Mouse (Mus musculus): ENCODE results near the gene Enox1. TPM values are rescaled to one million over a fixed set of nuclear protein-coding genes. Genes with fewer than 3 reads are reported as not detected.
"Not testable (repeated sequence)": the region's sequence is repeated elsewhere in the genome, so short reads cannot be mapped to it uniquely, and the experiment has no call there.

The Enox1 gene
- polyA plus RNA-seq (2015; fragmentation: Nextera tagmentation; extraction: Ambion mirVana) = 0.09 and 0.19 TPM in 2 replicates

GRCm38 (mm10) chr14:77156222-77156910 is at the start of gene Enox1:
Gene Enox1 (plus strand): TSS chr14:77156763.
- 1% methylated on average over 72 of the region's 73 CpGs for WGBS (ENCODE audit: insufficient replicate concordance)
- DNase-seq (peak; percentile 23), ATAC-seq (no peak)
- Histone ChIP-seq H3K36me3 (replicated peaks; ENCODE audit: insufficient read depth, low read length) (no peaks in the 10 kb centered on the region), H3K27me3 (ENCODE audit: insufficient read depth, low read length) (peaks cover 47% of the 10 kb centered on the region), H3K4me2 (ENCODE audit: low read depth, low read length) (peak within 1 kb of the TSS; percentile 76), H3K9ac (replicated peaks) (no peak within 1 kb of the TSS), H3K27ac (ENCODE audit: low read depth) (no peak within 1 kb of the TSS), H3K9me3 (ENCODE audit: low read length) (no peaks in the 10 kb centered on the region), H3K4me1 (ENCODE audit: insufficient read depth) (peaks cover 16% of the 10 kb centered on the region), H3K4me3 (ENCODE audit: low read depth, low read length) (peak within 1 kb of the TSS; percentile 45)
- TF ChIP-seq EP300 (IDR thresholded peaks at IDR 0.05; ENCODE audit: low read depth) (no peak), CTCF (IDR thresholded peaks at IDR 0.05; ENCODE audit: low read depth) (no peak)

DNA sequence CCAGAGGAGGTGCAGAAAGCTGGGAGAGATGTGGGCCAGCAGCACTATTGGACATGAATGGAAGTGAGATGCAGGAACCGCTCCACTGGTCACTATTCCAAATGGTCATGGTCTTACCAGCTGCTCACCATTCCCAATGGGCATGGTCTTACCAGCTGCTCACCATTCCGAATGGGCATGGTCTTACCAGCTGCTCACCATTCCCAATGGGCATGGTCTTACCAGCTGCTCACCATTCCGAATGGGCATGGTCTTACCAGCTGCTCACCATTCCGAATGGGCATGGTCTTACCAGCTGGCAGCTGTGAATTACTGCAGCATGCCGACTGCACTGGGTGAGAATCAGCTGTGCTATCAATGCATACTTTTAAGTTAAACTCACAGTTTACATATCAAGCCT is 45.9 kb upstream of the Enox1 start:
- not testable (repeated sequence) for H3K9me3 ChIP-seq (ENCODE audit: low read length); H3K27ac ChIP-seq (ENCODE audit: low read depth); H3K9ac ChIP-seq (replicated peaks); H3K27me3 ChIP-seq (ENCODE audit: insufficient read depth, low read length); ATAC-seq; H3K36me3 ChIP-seq (replicated peaks; ENCODE audit: insufficient read depth, low read length); H3K4me2 ChIP-seq (ENCODE audit: low read depth, low read length); H3K4me3 ChIP-seq (ENCODE audit: low read depth, low read length); H3K4me1 ChIP-seq (ENCODE audit: insufficient read depth); DNase-seq
- WGBS (ENCODE audit: insufficient replicate concordance) = 75% methylated on average over 5 of the region's 5 CpGs

DNA sequence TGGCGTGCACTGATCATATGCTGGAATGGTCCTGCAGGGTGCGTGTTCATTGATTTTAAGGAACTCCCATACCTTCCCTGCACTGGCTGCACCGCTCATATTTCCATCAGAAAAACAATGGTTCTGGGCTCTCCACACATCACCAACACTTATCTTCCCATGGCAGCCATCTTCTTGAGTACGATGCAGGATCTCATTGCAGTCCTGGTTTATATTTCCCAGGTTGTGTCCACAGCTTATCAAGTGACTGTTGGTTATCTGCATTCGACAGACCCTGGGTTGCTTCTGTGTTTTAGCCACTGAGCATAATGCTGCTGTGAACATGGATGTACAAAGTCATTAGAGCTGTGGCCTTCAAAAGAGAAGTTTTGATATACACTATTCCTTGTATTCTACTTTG is 26.0 kb upstream of the Enox1 start:
- no peak for ATAC-seq
- H3K4me1 ChIP-seq (ENCODE audit: insufficient read depth) = no peaks in the 10 kb centered on the region

DNA sequence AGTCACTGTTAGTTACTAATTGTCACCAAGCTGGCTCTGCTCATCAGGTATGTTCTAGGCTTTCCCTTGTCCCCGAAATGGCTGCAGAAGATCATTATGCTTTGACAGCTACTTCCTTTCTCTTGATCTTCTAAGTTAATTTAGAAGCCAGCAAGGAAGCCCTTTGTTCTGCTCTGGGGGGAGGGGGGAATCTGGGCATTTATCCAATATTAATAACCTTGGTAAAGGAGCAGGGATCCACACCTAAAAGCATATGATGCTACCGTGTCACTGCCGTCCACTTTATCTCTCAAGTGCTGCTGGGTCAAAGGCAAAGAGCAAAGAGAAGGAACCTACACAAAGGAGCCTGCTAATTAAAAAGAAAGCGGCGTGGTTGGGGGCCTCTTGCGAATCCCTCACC is 19.6 kb upstream of the Enox1 start:
- no peak overlapping the region for H3K27ac ChIP-seq (ENCODE audit: low read depth)
- no peak for ATAC-seq
- no peaks in the 10 kb centered on the region for H3K27me3 ChIP-seq (ENCODE audit: insufficient read depth, low read length)
- no peak for DNase-seq
- no peaks in the 10 kb centered on the region for H3K4me1 ChIP-seq (ENCODE audit: insufficient read depth)
- TF ChIP-seq CTCF (IDR thresholded peaks at IDR 0.05; ENCODE audit: low read depth) = no peak
- TF ChIP-seq EP300 (IDR thresholded peaks at IDR 0.05; ENCODE audit: low read depth) = no peak
- H3K4me3 ChIP-seq (ENCODE audit: low read depth, low read length) = no peak overlapping the region
- H3K36me3 ChIP-seq (replicated peaks; ENCODE audit: insufficient read depth, low read length) = no peaks in the 10 kb centered on the region
- no peak overlapping the region for H3K9ac ChIP-seq (replicated peaks)
- no peak overlapping the region for H3K4me2 ChIP-seq (ENCODE audit: low read depth, low read length)
- 63% methylated on average over 6 of the region's 6 CpGs for WGBS (ENCODE audit: insufficient replicate concordance)
- H3K9me3 ChIP-seq (ENCODE audit: low read length) = no peaks in the 10 kb centered on the region

More for the DNA sequence above, 26.0 kb upstream of the Enox1 start:
- Histone ChIP-seq H3K9ac (replicated peaks) (no peak overlapping the region), H3K27me3 (ENCODE audit: insufficient read depth, low read length) (no peaks in the 10 kb centered on the region), H3K27ac (ENCODE audit: low read depth) (no peak overlapping the region), H3K9me3 (ENCODE audit: low read length) (no peaks in the 10 kb centered on the region), H3K4me2 (ENCODE audit: low read depth, low read length) (no peak overlapping the region), H3K4me3 (ENCODE audit: low read depth, low read length) (no peak overlapping the region), H3K36me3 (replicated peaks; ENCODE audit: insufficient read depth, low read length) (no peaks in the 10 kb centered on the region)
- 64% methylated on average over 5 of the region's 5 CpGs for WGBS (ENCODE audit: insufficient replicate concordance)
- no peak for DNase-seq
- TF ChIP-seq CTCF (IDR thresholded peaks at IDR 0.05; ENCODE audit: low read depth) (no peak), EP300 (IDR thresholded peaks at IDR 0.05; ENCODE audit: low read depth) (no peak)

DNA sequence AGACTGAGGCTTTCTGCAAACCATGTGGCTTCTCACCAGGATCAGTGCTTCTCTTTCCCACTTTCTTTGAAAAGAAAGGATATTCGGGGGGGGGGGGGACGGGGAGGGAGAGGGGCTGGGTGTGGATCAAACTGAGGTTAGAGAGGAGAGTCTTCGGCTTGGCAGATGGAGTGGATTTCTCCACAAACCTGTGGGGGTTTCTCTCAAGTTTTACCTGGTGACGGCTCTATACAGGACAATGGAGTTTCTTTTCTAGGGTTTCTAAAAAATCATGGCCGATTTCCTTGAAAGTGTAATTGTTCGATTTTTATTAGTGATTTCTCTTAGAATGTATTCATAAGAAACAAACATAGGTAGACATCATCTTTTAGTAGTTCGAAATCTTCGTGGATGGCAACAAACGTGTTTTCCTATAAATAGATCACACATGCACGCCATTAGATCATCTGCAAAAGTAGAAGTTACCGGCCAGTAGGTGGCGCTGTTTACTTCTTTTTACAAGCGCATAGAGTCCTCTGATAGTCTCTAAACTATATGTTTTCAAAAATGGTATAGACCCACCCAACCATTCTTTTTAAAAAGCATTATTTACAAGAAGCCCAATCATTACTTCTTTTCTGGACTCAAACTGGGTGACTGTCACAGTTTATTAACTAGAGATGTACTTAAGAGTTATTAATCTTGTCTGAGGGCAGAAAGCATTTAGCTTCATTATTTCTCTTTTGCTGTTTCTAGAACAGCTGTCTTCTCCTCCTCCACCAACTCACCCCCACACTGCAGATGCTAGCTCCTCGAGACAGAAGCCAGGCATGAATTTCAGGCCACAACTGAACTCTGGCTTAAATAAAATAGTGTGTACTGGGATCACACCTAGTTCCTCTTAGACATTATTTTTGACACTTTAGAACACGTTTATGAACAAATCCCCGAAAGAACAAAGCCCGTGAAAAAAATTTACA is 15.0 kb upstream of the Enox1 start:
- H3K27ac ChIP-seq (ENCODE audit: low read depth) = no peak overlapping the region
- no peak overlapping the region for H3K9ac ChIP-seq (replicated peaks)
- H3K4me3 ChIP-seq (ENCODE audit: low read depth, low read length) = no peak overlapping the region
- H3K9me3 ChIP-seq (ENCODE audit: low read length) = no peaks in the 10 kb centered on the region
- no peaks in the 10 kb centered on the region for H3K36me3 ChIP-seq (replicated peaks; ENCODE audit: insufficient read depth, low read length)
- no peak overlapping the region for H3K4me2 ChIP-seq (ENCODE audit: low read depth, low read length)
- no peaks in the 10 kb centered on the region for H3K4me1 ChIP-seq (ENCODE audit: insufficient read depth)
- no peak for TF ChIP-seq EP300 (IDR thresholded peaks at IDR 0.05; ENCODE audit: low read depth)
- peak; percentile 77 for TF ChIP-seq CTCF (IDR thresholded peaks at IDR 0.05; ENCODE audit: low read depth)
- no peaks in the 10 kb centered on the region for H3K27me3 ChIP-seq (ENCODE audit: insufficient read depth, low read length)
- 26% methylated on average over 17 of the region's 17 CpGs for WGBS (ENCODE audit: insufficient replicate concordance)
- DNase-seq (peak; percentile 79), ATAC-seq (no peak)

- no peaks in the 10 kb centered on the region for H3K4me1 ChIP-seq (ENCODE audit: insufficient read depth)
- H3K4me2 ChIP-seq (ENCODE audit: low read depth, low read length) = no peak overlapping the region
- no peak overlapping the region for H3K27ac ChIP-seq (ENCODE audit: low read depth)
- H3K36me3 ChIP-seq (replicated peaks; ENCODE audit: insufficient read depth, low read length) = no peaks in the 10 kb centered on the region
- no peak for DNase-seq
- ATAC-seq = no peak
- H3K9ac ChIP-seq (replicated peaks) = no peak overlapping the region
- H3K9me3 ChIP-seq (ENCODE audit: low read length) = no peaks in the 10 kb centered on the region
- no peak overlapping the region for H3K4me3 ChIP-seq (ENCODE audit: low read depth, low read length)
- TF ChIP-seq EP300 (IDR thresholded peaks at IDR 0.05; ENCODE audit: low read depth) (no peak), CTCF (IDR thresholded peaks at IDR 0.05; ENCODE audit: low read depth) (no peak)
- 59% methylated on average over 4 of the region's 4 CpGs for WGBS (ENCODE audit: insufficient replicate concordance)
- no peaks in the 10 kb centered on the region for H3K27me3 ChIP-seq (ENCODE audit: insufficient read depth, low read length)
These were observed 11.5 kb upstream of the Enox1 start for GRCm38 (mm10) chr14:77145103-77145502.
